Mouse (Mus musculus) hindbrain, embryonic 12.5 days (tissue): Measurements from ENCODE around the gene Mcu. TPM values are rescaled to one million over a fixed set of nuclear protein-coding genes. Genes with fewer than 3 reads are reported as not detected.
A peak's percentile ranks its signal among the peaks of the same experiment; 100 is the strongest.

Experiments used
- ATAC-seq: fragments of 200-750 bp; cut with Nextera tagmentation; 2 replicates; pipeline ENCODE4 v1.8.0; 2017; ENCODE audit warnings: moderate TSS enrichment; ENCODE audit not compliant: low FRiP score
- H3K27ac ChIP-seq: fragments of 300-500 bp; sonication (generic); 2 replicates; pipeline ENCODE4 v1.5.1; 2016; ENCODE audit warnings: mild to moderate bottlenecking
- H3K27me3 ChIP-seq: fragments of 300-500 bp; sonication (generic); 2 replicates; pipeline ENCODE4 v1.6.1; 2016; ENCODE audit warnings: mild to moderate bottlenecking
- H3K36me3 ChIP-seq: fragments of 300-500 bp; sonication (generic); 2 replicates; pipeline ENCODE4 v1.6.1; 2016; ENCODE audit warnings: mild to moderate bottlenecking
- H3K4me1 ChIP-seq: fragments of 300-500 bp; sonication (generic); 2 replicates; pipeline ENCODE4 v1.6.1; 2016
- H3K4me2 ChIP-seq: fragments of 300-500 bp; sonication (generic); replicated peaks from 2 replicates; pipeline ENCODE4 v1.6.1; 2016; ENCODE audit warnings: mild to moderate bottlenecking
- H3K4me3 ChIP-seq: fragments of 300-500 bp; sonication (generic); 2 replicates; pipeline ENCODE4 v1.5.1; 2016; ENCODE audit warnings: mild to moderate bottlenecking
- H3K9ac ChIP-seq: fragments of 300-500 bp; sonication (generic); 2 replicates; pipeline ENCODE4 v1.6.1; 2016; ENCODE audit warnings: mild to moderate bottlenecking, moderate library complexity
- H3K9me3 ChIP-seq: fragments of 300-500 bp; sonication (generic); replicated peaks from 2 replicates; pipeline ENCODE4 v1.6.1; 2016; ENCODE audit warnings: mild to moderate bottlenecking
- WGBS: fragments of 180-500 bp; shearing (Covaris S2); methylation state at CpG from one replicate; pipeline ENCODE4 v1.1.7; 2016; 5-methylcytosine and 5-hydroxymethylcytosine counted together
- polyA plus RNA-seq: library from polyadenylated mRNA; unstranded; fragments of >200 nt; fragmentation: Nextera tagmentation; extraction: Ambion mirVana; gene quantifications from 2 replicates; pipeline ENCODE4 v1.2.1, GENCODE M21; 2016

The Mcu gene
- polyA plus RNA-seq, 1 experiment from 2014 or later, result 23.2 TPM

GRCm38 (mm10) chr10:59519411-59519810 lies 97.1 kb downstream of the Mcu start:
- Histone ChIP-seq H3K4me1 (peaks cover 9% of the 10 kb centered on the region; the same call in 1 of the 2 replicates), H3K4me2 (no peak overlapping the region), H3K27ac (no peak overlapping the region), H3K4me3 (no peak overlapping the region), H3K36me3 (no peaks in the 10 kb centered on the region), H3K9me3 (no peaks in the 10 kb centered on the region), H3K27me3 (no peaks in the 10 kb centered on the region; the same call in 1 of the 2 replicates), H3K9ac (no peak overlapping the region)
- WGBS, result 89% methylated on average over 3 of the region's 3 CpGs
- no peak for ATAC-seq

GRCm38 (mm10) chr10:59517201-59517600 lies 99.3 kb downstream of the Mcu start:
- H3K27ac ChIP-seq, result no peak overlapping the region
- no peak for ATAC-seq
- H3K27me3 ChIP-seq, result no peaks in the 10 kb centered on the region; the same call in 1 of the 2 replicates
- peaks cover 7% of the 10 kb centered on the region for H3K4me1 ChIP-seq
- no peak overlapping the region for H3K4me3 ChIP-seq
- H3K36me3 ChIP-seq, result no peaks in the 10 kb centered on the region
- H3K4me2 ChIP-seq, result no peak overlapping the region
- H3K9ac ChIP-seq, result no peak overlapping the region
- no peaks in the 10 kb centered on the region for H3K9me3 ChIP-seq
- WGBS, result 92% methylated on average over 13 of the region's 13 CpGs

- Histone ChIP-seq H3K27me3 (no peaks in the 10 kb centered on the region; the same call in 1 of the 2 replicates), H3K9ac (no peak overlapping the region), H3K9me3 (no peaks in the 10 kb centered on the region), H3K4me2 (no peak overlapping the region), H3K4me1 (peaks cover 15% of the 10 kb centered on the region), H3K27ac (no peak overlapping the region), H3K4me3 (no peak overlapping the region), H3K36me3 (no peaks in the 10 kb centered on the region)
- WGBS, result 82% methylated on average over 15 of the region's 15 CpGs
- ATAC-seq, result no peak
These were observed 101.6 kb downstream of the Mcu start for GRCm38 (mm10) chr10:59514739-59515464.

DNA sequence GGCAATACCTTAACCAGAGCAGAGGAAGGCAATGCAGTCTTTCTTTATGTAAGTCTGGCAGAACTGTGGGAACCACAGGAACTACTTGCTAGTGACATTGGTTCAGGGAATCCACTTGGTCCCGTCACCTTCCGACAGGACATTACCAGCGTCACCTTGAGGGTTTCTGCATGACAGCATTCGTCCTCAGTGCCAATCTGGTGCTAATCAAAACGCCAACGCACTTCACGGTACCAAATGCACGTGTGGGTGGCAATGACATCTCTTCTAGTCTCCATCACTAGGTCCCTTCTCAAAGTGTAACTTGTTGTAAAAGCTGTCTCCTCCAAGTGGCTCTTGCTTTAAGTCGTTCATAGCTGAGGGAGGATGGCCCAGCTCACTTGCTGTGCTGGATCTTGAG lies 104.3 kb downstream of the Mcu start:
- H3K4me2 ChIP-seq, result no peak overlapping the region
- ATAC-seq, result no peak
- H3K9ac ChIP-seq, result no peak overlapping the region
- no peaks in the 10 kb centered on the region; the same call in 1 of the 2 replicates for H3K27me3 ChIP-seq
- no peak overlapping the region for H3K4me3 ChIP-seq
- WGBS, result 89% methylated on average over 9 of the region's 9 CpGs
- H3K27ac ChIP-seq, result no peak overlapping the region
- no peaks in the 10 kb centered on the region for H3K9me3 ChIP-seq
- H3K36me3 ChIP-seq, result no peaks in the 10 kb centered on the region
- peaks cover 15% of the 10 kb centered on the region for H3K4me1 ChIP-seq

DNA sequence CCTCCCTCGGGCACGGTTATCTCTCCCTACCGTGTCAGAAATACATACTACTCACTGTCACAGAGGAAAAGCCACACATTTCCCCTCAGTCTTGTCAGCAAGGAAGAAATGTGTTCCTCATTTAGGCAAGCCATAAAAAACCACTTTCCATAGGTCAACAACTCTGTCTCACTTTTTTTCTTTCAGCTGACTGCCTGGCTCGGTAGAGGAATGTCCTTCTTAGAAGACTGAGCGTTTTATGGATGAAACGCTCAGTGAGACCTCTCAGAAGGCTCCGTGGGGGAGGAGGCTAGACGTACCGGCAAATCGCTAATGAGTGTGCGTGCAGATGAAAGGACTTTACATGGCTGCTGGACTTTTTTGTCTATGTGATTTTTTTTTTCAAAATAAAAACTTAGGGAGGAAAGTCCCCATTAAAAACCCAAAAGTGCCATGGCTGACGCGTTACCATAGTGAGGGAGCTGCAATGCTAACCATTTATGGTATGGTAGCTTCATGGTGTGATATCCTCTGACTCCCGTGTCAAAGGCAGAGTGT lies 105.0 kb downstream of the Mcu start:
- Histone ChIP-seq H3K27me3 (no peaks in the 10 kb centered on the region; the same call in 1 of the 2 replicates), H3K9me3 (no peaks in the 10 kb centered on the region), H3K36me3 (no peaks in the 10 kb centered on the region), H3K4me3 (no peak overlapping the region), H3K27ac (no peak overlapping the region), H3K4me2 (no peak overlapping the region), H3K4me1 (peaks cover 15% of the 10 kb centered on the region), H3K9ac (no peak overlapping the region)
- WGBS, result 44% methylated on average over 14 of the region's 14 CpGs
- ATAC-seq, result no peak

DNA sequence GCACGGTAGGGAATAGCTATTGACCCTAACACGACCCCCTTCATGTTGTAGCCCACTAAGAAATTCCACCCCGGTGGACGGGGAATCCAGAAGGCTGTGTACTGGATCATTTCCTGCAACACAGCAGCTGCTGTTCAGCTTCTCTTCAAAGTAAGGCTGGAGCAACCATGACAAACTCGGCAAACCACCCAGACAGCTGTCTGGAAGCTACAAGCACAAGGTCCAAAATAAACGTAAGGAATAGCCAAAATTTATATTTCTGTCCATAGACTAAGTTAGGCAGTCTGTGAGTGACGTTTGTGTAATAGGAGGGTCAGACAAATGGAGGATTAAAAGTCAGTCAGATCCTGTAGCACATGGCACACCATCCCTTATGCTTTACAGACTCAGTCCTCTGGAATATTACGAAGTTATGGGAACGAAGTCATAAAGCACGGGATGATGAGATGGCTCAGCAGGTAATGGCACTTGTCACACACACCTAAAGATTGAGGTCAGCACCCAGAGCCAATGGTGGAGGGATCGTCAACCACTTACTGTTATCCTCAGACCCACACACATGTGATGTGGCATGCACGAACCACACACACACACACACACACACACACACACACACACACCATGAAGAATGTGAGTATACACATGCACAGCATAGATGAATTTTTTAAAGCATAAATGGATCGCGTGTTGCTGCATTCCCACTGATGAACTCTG lies 105.6 kb downstream of the Mcu start:
- no peak overlapping the region for H3K27ac ChIP-seq
- no peak overlapping the region for H3K4me3 ChIP-seq

DNA sequence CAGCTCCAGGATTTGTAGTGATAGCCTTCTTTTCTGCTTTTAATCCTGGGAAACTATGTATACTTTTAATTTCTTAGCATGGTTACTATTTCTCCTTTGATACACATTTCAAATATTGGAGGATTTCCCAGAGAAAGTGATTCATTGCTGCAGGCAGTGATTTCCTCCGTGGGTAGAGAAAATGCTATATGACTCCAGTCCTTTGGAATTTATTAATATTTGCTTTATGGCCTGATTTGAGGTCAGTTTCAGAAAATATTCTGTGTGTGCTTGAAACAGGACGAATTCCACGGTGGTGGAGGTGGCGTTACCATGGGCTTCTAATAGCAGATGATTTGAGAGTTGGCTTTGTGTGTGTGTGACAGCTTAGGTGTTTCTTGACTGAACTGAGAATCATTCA lies 107.3 kb downstream of the Mcu start:
- ATAC-seq, result no peak
- Histone ChIP-seq H3K9ac (no peak overlapping the region), H3K9me3 (no peaks in the 10 kb centered on the region), H3K27me3 (no peaks in the 10 kb centered on the region), H3K4me1 (peaks cover 12% of the 10 kb centered on the region), H3K4me3 (no peak overlapping the region), H3K4me2 (no peak overlapping the region), H3K27ac (0 out of 2 replicates have a peak overlapping the region, but pooled peaks have one; percentile 4), H3K36me3 (no peaks in the 10 kb centered on the region)
- 69% methylated on average over 4 of the region's 4 CpGs for WGBS

More for the DNA sequence above, 105.6 kb downstream of the Mcu start:
- 69% methylated on average over 14 of the region's 14 CpGs for WGBS
- no peaks in the 10 kb centered on the region for H3K27me3 ChIP-seq
- H3K9me3 ChIP-seq, result no peaks in the 10 kb centered on the region
- H3K4me1 ChIP-seq, result peaks cover 15% of the 10 kb centered on the region
- ATAC-seq, result no peak
- no peaks in the 10 kb centered on the region for H3K36me3 ChIP-seq
- no peak overlapping the region for H3K9ac ChIP-seq
- no peak overlapping the region for H3K4me2 ChIP-seq

GRCm38 (mm10) chr10:59506711-59507110 lies 109.8 kb downstream of the Mcu start:
- H3K36me3 ChIP-seq, result no peaks in the 10 kb centered on the region
- WGBS, result 83% methylated on average over 5 of the region's 5 CpGs
- no peak for ATAC-seq

DNA sequence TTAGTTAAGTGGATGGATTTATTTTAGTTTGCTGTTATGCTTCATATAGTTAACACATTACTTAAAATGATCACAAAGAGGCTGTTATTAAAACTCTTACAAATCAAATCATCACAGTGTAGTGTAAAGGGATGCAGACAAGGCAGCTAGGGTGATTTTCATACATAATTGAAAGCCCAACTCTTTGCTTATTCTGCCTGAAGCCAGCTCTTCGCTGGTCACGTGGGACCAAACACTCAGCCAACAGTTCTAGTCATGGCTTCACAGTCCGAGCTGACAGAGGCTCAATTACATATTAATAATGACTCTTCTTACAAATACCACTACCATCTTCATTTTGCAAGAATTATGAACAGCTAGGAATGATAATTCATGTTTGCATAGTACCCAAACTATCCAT lies 112.2 kb downstream of the Mcu start:
- Histone ChIP-seq H3K4me2 (no peak overlapping the region), H3K4me1 (peaks cover 14% of the 10 kb centered on the region), H3K9me3 (no peaks in the 10 kb centered on the region), H3K9ac (no peak overlapping the region), H3K36me3 (no peaks in the 10 kb centered on the region), H3K4me3 (no peak overlapping the region), H3K27me3 (no peaks in the 10 kb centered on the region), H3K27ac (no peak overlapping the region)
- ATAC-seq, result no peak
- WGBS, result 67% methylated on average over 3 of the region's 3 CpGs

More at GRCm38 (mm10) chr10:59506711-59507110, 109.8 kb downstream of the Mcu start:
- Histone ChIP-seq H3K27ac (no peak overlapping the region), H3K4me1 (peaks cover 21% of the 10 kb centered on the region), H3K27me3 (no peaks in the 10 kb centered on the region), H3K4me3 (no peak overlapping the region), H3K9me3 (no peaks in the 10 kb centered on the region), H3K9ac (no peak overlapping the region), H3K4me2 (no peak overlapping the region)

- WGBS, result 49% methylated on average over 31 of the region's 31 CpGs
- Histone ChIP-seq H3K4me1 (peaks cover 14% of the 10 kb centered on the region), H3K4me2 (peak overlapping the region; percentile 42), H3K9ac (no peak overlapping the region), H3K4me3 (peak overlapping the region; percentile 2; the same call in 1 of the 2 replicates), H3K27me3 (no peaks in the 10 kb centered on the region), H3K9me3 (no peaks in the 10 kb centered on the region), H3K27ac (no peak overlapping the region), H3K36me3 (no peaks in the 10 kb centered on the region)
- ATAC-seq, result 0 out of 2 replicates have a peak, but pooled peaks have one; percentile 43
These were observed 112.9 kb downstream of the Mcu start for GRCm38 (mm10) chr10:59503433-59504210.

GRCm38 (mm10) chr10:59502381-59502780 lies 114.1 kb downstream of the Mcu start:
- Histone ChIP-seq H3K4me1 (peaks cover 14% of the 10 kb centered on the region), H3K4me3 (no peak overlapping the region), H3K27me3 (no peaks in the 10 kb centered on the region), H3K9me3 (no peaks in the 10 kb centered on the region), H3K4me2 (no peak overlapping the region), H3K27ac (no peak overlapping the region), H3K9ac (no peak overlapping the region), H3K36me3 (no peaks in the 10 kb centered on the region)
- WGBS, result 74% methylated on average over 12 of the region's 12 CpGs
- ATAC-seq, result no peak

DNA sequence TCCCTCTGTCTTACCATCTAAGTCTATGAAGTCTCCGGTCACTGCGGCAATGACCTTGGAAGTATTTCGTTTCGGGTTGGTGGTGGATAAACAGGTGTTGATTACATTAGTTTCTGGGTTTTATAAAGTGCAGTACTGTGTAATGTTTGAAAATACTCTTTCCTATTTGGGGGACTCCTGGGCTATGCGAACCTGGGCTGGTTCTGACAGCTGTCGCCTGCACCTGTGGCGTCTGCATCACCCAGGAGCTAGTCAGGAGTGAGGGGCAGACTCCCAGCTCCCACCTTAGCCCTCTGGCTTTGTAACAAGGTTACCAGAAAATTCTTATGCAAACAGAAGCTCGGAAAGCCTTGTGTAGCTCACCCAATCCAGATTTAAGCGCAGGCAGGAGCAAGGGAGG lies 114.7 kb downstream of the Mcu start:
- 87% methylated on average over 9 of the region's 9 CpGs for WGBS
- Histone ChIP-seq H3K9ac (no peak overlapping the region), H3K4me1 (peaks cover 14% of the 10 kb centered on the region), H3K9me3 (no peaks in the 10 kb centered on the region), H3K27me3 (no peaks in the 10 kb centered on the region), H3K4me3 (no peak overlapping the region), H3K27ac (no peak overlapping the region), H3K36me3 (no peaks in the 10 kb centered on the region), H3K4me2 (no peak overlapping the region)
- no peak for ATAC-seq
